Mouse (Mus musculus) ES-Bruce4 (cell line): ENCODE measurements at regions not wholly inside any gene's neighbourhood (a gene's known extent, or its start where the extent isn't known, plus 50 kb on each side); places are given as distances from the start of the nearest gene placed in this dataset.

Experiments used
- CTCF ChIP-seq: IDR thresholded peaks from one replicate; pipeline ENCODE4 v1.8.1; 2011; ENCODE audit warnings: low read depth, low read length
- EP300 ChIP-seq: IDR thresholded peaks from 2 replicates; pipeline ENCODE4 v1.6.1; 2011; ENCODE audit warnings: low read depth, low read length; ENCODE audit not compliant: insufficient read depth
- POLR2A ChIP-seq: IDR thresholded peaks from one replicate; pipeline ENCODE4 v1.8.1; 2011; ENCODE audit warnings: low read length; ENCODE audit not compliant: insufficient read depth

DNA sequence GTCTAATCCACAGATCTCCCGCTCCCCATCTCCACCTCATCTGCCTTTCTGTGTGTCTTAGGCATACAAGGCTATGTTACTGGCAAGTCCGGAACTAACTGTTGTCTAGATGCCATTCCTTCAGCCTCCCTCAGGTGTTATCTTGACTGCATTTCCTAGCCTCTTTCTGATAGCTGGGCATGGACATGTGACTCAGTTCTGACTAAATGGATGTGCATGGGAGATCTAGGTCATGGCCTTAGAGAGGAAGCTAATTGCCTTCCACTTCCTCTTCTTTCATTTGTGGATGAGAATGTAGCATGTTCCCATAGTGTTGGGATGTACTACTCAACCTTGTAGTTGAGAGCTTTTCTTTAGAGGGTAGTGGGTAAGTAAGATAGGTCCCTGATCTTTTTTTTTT lies 75.9 kb upstream of the Arhgap32 start:
- TF ChIP-seq EP300, result no peak
- no peak for TF ChIP-seq CTCF
- no peak for TF ChIP-seq POLR2A
